Mouse (Mus musculus) lung, embryonic 16.5 days (tissue): ENCODE measurements around the gene Xpnpep2. TPM values are rescaled to one million over a fixed set of nuclear protein-coding genes. Genes with fewer than 3 reads are reported as not detected.

Experiments used
- ATAC-seq: fragments of 200-750 bp; cut with Nextera tagmentation; 2 replicates; pipeline ENCODE4 v1.8.0; 2017; ENCODE audit warnings: low read depth, mild to moderate bottlenecking, moderate library complexity
- H3K27ac ChIP-seq: fragments of 300-500 bp; sonication (generic); 2 replicates; pipeline ENCODE4 v1.5.1; 2014; ENCODE audit warnings: mild to moderate bottlenecking, control low read depth, low read length
- H3K27me3 ChIP-seq: fragments of 300-500 bp; sonication (generic); 2 replicates; pipeline ENCODE4 v1.6.1; 2014; ENCODE audit warnings: low read depth, low read length, mixed read lengths; ENCODE audit not compliant: control insufficient read depth, insufficient read depth
- H3K36me3 ChIP-seq: fragments of 300-500 bp; sonication (generic); 2 replicates; pipeline ENCODE4 v1.6.1; 2014; ENCODE audit warnings: low read length; ENCODE audit not compliant: control insufficient read depth, insufficient read depth
- H3K4me1 ChIP-seq: fragments of 300-500 bp; sonication (generic); replicated peaks from 2 replicates; pipeline ENCODE4 v1.6.1; 2014; ENCODE audit warnings: low read length, mixed read lengths; ENCODE audit not compliant: control insufficient read depth, insufficient read depth
- H3K4me2 ChIP-seq: fragments of 300-500 bp; sonication (generic); 2 replicates; pipeline ENCODE4 v1.6.1; 2014; ENCODE audit warnings: low read depth, low read length, control low read depth
- H3K4me3 ChIP-seq: fragments of 300-500 bp; sonication (generic); 2 replicates; pipeline ENCODE4 v1.5.1; 2014; ENCODE audit warnings: mild to moderate bottlenecking, low read length, control low read depth
- H3K9ac ChIP-seq: fragments of 300-500 bp; sonication (generic); 2 replicates; pipeline ENCODE4 v1.6.1; 2014; ENCODE audit warnings: low read length, control low read depth
- H3K9me3 ChIP-seq: fragments of 300-500 bp; sonication (generic); 2 replicates; pipeline ENCODE4 v1.6.1; 2016; ENCODE audit warnings: low read length; ENCODE audit not compliant: control insufficient read depth
- WGBS: fragments of 180-500 bp; shearing (Covaris S2); extraction: QIAGEN DNeasy Blood & Tissue Kit; methylation state at CpG from one replicate; pipeline ENCODE4 v1.1.7; 2014; 5-methylcytosine and 5-hydroxymethylcytosine counted together
- polyA plus RNA-seq: library from polyadenylated mRNA; unstranded; fragments of >200 nt; fragmentation: Nextera tagmentation; extraction: Ambion mirVana; gene quantifications from 2 replicates; pipeline ENCODE4 v1.2.1, GENCODE M21; 2015

The Xpnpep2 gene
- polyA plus RNA-seq, 1 experiment from 2014 or later, result 1.5 TPM

DNA sequence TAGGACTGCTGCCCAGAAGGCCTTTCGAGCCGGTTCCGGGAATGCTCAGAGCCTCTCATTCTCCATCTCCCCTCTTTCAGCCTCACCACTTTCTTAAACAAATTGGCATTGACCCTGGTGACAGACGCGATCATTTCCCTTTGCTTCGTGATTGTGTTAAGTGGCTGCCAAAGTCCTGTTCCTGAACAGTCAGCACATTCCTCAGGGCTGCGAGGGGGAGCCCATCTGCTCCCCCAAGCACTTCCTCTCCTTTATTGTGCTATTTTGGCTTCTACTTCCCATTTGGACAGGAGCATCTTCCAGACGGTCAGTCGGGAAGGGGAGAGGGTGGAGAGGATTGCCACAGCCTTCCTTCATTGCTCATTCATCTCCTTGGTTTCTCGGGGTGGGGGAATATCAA, 16.4 kb upstream of the Xpnpep2 start:
- no peaks in the 10 kb centered on the region for H3K27me3 ChIP-seq
- no peak overlapping the region for H3K9ac ChIP-seq
- WGBS, result 35% methylated on average over 10 of the region's 10 CpGs
- peak; percentile 78 for ATAC-seq
- H3K27ac ChIP-seq, result no peak overlapping the region
- no peaks in the 10 kb centered on the region for H3K9me3 ChIP-seq
- H3K36me3 ChIP-seq, result no peaks in the 10 kb centered on the region
- no peak overlapping the region for H3K4me2 ChIP-seq
- peaks cover 5% of the 10 kb centered on the region; the same call in 1 of the 2 replicates for H3K4me1 ChIP-seq
- H3K4me3 ChIP-seq, result no peak overlapping the region

DNA sequence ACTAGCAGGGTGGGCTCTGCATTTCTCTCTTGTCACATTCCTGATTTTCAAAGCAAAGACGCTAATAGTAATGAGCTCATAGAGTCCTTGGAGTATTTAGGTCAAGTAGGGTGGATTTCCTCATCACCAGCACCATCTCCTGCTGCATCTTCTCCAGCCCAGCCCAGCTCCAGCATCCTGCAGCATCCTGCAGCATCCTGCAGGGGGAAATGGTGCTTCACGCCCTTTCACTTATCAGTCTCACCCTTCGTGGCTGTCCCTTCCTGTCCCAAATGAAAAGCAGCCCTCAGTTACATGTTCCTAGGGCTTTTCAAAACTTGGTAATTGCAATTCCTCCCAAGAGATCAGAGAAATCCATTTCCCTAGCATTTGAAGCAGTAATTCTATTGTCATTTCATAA, 15.0 kb upstream of the Xpnpep2 start:
- Histone ChIP-seq H3K27ac (no peak overlapping the region), H3K27me3 (no peaks in the 10 kb centered on the region), H3K36me3 (no peaks in the 10 kb centered on the region), H3K9me3 (no peaks in the 10 kb centered on the region), H3K4me3 (no peak overlapping the region), H3K4me1 (peaks cover 5% of the 10 kb centered on the region; the same call in 1 of the 2 replicates), H3K9ac (no peak overlapping the region), H3K4me2 (no peak overlapping the region)
- WGBS, result 45% methylated on average over 3 of the region's 3 CpGs
- no peak for ATAC-seq

DNA sequence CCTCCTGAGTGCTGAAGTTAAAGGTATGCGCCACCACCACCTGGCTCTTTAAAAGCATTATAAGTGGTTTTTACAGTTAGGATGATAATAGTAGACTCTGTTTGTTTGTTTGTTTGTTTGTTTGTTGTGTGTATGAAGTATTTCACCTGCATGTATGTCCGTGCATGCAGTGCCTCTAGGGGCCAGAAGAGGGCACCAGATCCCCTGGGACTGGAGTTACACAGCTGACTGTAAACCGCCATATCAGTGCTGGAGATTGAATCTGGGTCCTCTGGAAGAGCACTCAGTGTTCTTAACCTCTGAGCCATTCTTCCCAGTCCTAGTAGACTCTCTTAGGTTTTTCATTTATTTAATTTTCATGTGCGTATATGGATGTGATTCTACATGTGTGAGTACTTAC, 13.9 kb upstream of the Xpnpep2 start:
- Histone ChIP-seq H3K27ac (no peak overlapping the region), H3K4me2 (no peak overlapping the region), H3K36me3 (no peaks in the 10 kb centered on the region), H3K9me3 (no peaks in the 10 kb centered on the region), H3K4me1 (peaks cover 5% of the 10 kb centered on the region; the same call in 1 of the 2 replicates), H3K27me3 (no peaks in the 10 kb centered on the region), H3K4me3 (no peak overlapping the region), H3K9ac (no peak overlapping the region)
- ATAC-seq, result no peak
- 73% methylated on average over 4 of the region's 4 CpGs for WGBS

DNA sequence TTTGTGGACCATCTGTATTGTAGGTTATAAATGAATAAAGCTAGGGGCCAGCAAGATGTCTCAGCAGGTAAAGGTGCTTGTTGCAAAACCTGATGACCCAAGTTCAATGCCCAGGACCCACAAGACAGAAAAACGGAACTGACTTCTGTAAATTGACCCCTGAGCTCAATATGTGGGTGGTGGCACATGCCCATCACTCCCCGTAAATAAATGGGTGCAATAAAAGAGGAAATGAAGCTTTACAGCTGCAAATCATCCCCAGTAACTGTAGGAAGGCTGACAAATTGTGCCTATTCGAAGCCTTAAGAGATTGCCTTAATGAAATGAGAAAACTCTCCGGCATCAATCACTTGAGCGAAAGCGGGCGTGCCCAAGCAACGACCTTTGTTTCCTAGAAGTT, 11.9 kb upstream of the Xpnpep2 start:
- Histone ChIP-seq H3K9me3 (no peaks in the 10 kb centered on the region), H3K36me3 (no peaks in the 10 kb centered on the region), H3K27ac (no peak overlapping the region), H3K9ac (no peak overlapping the region), H3K4me1 (peaks cover 4% of the 10 kb centered on the region; the same call in 1 of the 2 replicates), H3K4me2 (no peak overlapping the region), H3K4me3 (no peak overlapping the region), H3K27me3 (no peaks in the 10 kb centered on the region)
- 60% methylated on average over 8 of the region's 8 CpGs for WGBS
- ATAC-seq, result no peak

DNA sequence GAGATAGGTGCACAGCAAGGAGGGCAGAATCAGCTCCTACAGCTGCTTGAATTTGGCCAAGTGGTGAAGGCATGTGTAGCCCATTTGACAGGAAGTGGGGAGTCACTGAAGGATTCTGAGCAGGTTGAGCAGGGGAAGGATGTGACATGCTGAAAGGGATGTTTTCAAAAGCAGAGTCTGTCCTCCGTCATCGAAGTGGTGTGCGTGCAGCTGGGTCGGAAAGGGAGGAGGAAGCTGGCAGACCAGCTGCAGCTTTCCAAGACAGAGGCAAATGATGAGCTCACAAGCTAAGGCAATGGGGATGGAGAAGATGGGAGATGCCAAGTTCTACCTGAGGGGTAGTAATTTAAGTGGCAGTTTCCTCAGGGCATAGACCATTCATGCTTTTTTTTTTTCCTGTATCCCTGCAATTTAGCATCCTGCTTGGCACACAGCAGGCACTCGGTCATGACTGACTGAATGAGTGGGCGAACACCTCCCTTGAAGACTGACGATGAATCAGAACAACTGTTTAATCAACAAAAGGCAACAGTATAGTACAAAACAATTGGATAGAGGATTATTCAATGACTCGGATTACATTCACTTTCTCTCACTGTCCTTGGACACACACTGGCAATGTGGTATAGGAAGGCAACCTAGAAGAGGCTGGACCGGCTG, 9.9 kb upstream of the Xpnpep2 start:
- no peaks in the 10 kb centered on the region for H3K36me3 ChIP-seq
- no peak overlapping the region for H3K4me2 ChIP-seq
- H3K27ac ChIP-seq, result no peak overlapping the region
- no peaks in the 10 kb centered on the region for H3K27me3 ChIP-seq
- WGBS, result 75% methylated on average over 9 of the region's 9 CpGs
- H3K9ac ChIP-seq, result no peak overlapping the region
- no peak overlapping the region for H3K4me3 ChIP-seq
- no peaks in the 10 kb centered on the region for H3K9me3 ChIP-seq
- no peaks in the 10 kb centered on the region for H3K4me1 ChIP-seq
- ATAC-seq, result no peak

DNA sequence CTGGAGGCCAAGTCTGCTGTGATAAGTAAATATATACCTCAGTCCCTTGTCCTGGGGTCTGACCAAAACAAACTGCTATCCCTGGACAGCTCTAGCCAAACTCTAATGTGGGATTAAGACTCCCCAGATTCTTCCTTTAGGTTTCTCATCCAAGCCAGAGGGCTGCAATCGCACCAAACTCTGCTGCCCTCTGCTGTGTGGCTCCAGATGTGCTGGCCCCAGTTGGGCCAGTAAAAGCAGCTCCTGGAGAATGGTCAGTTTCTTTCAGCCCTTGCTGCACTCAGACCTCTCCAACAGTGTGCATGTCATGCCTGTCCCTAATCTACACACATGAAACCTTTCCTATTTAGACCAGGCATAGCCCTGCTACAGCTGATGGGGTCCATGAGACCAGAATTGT, 8.7 kb upstream of the Xpnpep2 start:
- Histone ChIP-seq H3K36me3 (no peaks in the 10 kb centered on the region), H3K9me3 (no peaks in the 10 kb centered on the region), H3K9ac (no peak overlapping the region), H3K27me3 (no peaks in the 10 kb centered on the region), H3K4me1 (no peaks in the 10 kb centered on the region), H3K4me3 (no peak overlapping the region), H3K4me2 (no peak overlapping the region), H3K27ac (no peak overlapping the region)
- ATAC-seq, result no peak
- 33% methylated on average over 1 of the region's 1 CpGs for WGBS

DNA sequence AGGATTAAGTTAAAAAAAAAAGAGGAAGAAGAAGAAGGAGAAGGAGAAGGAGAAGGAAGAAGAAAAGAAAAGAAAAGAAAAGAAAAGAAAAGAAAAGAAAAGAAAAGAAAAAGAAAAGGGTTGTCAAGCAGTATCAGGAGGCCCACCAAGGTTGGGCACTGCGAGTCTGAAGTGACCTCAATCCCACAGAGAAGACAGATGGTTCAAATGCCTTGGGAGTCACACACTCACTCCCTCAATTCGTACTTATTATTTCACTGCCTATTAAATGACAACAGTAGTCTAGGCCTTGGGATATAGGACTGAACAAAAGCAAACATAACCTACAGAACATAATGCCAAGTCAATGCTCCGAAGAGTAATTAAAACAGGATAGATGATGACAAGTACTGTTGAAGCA, 5.3 kb upstream of the Xpnpep2 start:
- 75% methylated on average over 3 of the region's 3 CpGs for WGBS
- H3K9ac ChIP-seq, result no peak overlapping the region
- no peak for ATAC-seq
- H3K27me3 ChIP-seq, result no peaks in the 10 kb centered on the region
- H3K9me3 ChIP-seq, result no peaks in the 10 kb centered on the region
- no peaks in the 10 kb centered on the region for H3K36me3 ChIP-seq
- no peaks in the 10 kb centered on the region for H3K4me1 ChIP-seq
- no peak overlapping the region for H3K4me2 ChIP-seq
- no peak overlapping the region for H3K27ac ChIP-seq
- no peak overlapping the region for H3K4me3 ChIP-seq

DNA sequence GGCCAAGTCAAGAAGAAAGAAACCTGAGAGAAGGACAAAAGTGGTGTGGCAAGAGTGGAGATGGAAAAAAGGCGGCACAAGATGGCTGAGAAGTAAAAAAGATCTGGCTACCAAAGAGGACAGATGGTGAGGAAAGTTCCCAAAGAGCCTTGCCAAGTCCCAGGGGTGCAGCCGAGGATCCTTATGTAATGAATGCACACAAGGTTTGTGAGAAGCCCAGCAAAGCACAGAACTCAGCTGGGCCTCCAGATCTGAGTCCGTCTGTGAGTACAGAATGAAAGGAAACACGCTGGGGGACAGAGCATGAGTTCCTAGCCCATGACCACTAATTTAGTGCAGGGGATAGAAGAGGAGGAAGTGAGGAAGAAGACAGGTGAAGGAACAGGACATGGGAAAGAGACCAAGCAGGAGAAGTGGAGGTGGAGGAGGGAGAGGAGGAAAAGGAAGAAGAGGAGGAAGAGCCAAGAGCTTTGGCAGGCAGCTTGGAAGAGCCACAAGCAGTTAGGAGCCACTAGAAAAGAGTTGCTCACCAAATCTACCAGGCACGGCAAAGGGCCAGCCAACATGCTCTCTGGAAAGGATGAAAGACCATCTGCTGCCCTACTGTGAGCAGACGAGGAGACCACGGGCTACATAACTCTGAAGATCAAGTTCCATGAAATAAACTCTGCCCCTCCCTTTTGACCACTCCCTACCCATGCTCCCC, 3.6 kb upstream of the Xpnpep2 start:
- Histone ChIP-seq H3K4me1 (peaks cover 6% of the 10 kb centered on the region; the same call in 1 of the 2 replicates), H3K27me3 (no peaks in the 10 kb centered on the region), H3K27ac (no peak overlapping the region), H3K9me3 (no peaks in the 10 kb centered on the region), H3K36me3 (no peaks in the 10 kb centered on the region), H3K4me3 (no peak overlapping the region), H3K4me2 (no peak overlapping the region), H3K9ac (no peak overlapping the region)
- 74% methylated on average over 7 of the region's 7 CpGs for WGBS
- ATAC-seq, result no peak

DNA sequence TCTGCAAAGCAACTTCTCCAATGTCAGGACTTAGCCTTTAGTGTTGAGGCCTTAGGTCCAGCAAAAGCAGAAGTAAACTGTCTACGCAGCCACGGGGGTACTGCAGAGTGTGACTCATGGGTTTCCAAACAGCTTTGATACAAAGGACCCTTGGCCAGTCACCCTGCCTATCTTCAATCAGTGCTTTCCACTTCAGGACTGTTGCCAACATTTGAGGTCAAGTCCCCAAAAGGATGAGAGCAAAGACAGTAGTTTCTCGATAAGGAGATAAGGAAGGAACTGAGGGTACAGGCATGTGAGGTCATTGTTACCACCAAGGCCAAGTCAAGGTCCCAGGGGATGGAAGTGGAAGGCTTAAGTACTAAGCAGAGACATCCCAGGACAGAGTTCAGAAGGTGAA, 2.3 kb upstream of the Xpnpep2 start:
- Histone ChIP-seq H3K27me3 (no peaks in the 10 kb centered on the region), H3K4me3 (no peak overlapping the region), H3K36me3 (no peaks in the 10 kb centered on the region), H3K9ac (no peak overlapping the region), H3K27ac (no peak overlapping the region), H3K9me3 (no peaks in the 10 kb centered on the region), H3K4me1 (peaks cover 6% of the 10 kb centered on the region; the same call in 1 of the 2 replicates), H3K4me2 (no peak overlapping the region)
- WGBS, result 38% methylated on average over 3 of the region's 3 CpGs
- no peak for ATAC-seq
